Mouse (Mus musculus) ES-E14 (cell line): ENCODE measurements at regions not wholly inside any gene's neighbourhood (a gene's known extent, or its start where the extent isn't known, plus 50 kb on each side); places are given as distances from the start of the nearest gene placed in this dataset.

Experiments used
- DNase-seq: peaks from one replicate; pipeline ENCODE4 v3.0.0-alpha.2; 2013; ENCODE audit warnings: low read depth, low spot score
- H3K27ac ChIP-seq: 2 replicates; pipeline ENCODE4 v1.5.1; 2012; ENCODE audit warnings: low read depth, mild to moderate bottlenecking, low read length, moderate library complexity, mixed read lengths; ENCODE audit not compliant: poor library complexity, insufficient read depth, severe bottlenecking
- H3K36me3 ChIP-seq: 2 replicates; pipeline ENCODE4 v1.6.1; 2012; ENCODE audit warnings: mild to moderate bottlenecking, low read length, moderate library complexity, mixed read lengths; ENCODE audit not compliant: control insufficient read depth, poor library complexity, insufficient read depth, severe bottlenecking
- H3K4me1 ChIP-seq, 2 experiments: fragments of 150-350 bp in 1 of 2; sonication (generic) in 1 of 2; 2 replicates each; pipeline ENCODE4 v1.6.1; 2012; ENCODE audit warnings: low read length in 2 of 2, mild to moderate bottlenecking in 1 of 2, mixed read lengths in 1 of 2; ENCODE audit not compliant: control insufficient read depth in 2 of 2, insufficient read depth in 2 of 2, poor library complexity in 1 of 2
- H3K4me3 ChIP-seq, 2 experiments: fragments of 150-350 bp in 1 of 2; sonication (generic) in 1 of 2; 2 replicates each; pipeline ENCODE4 v1.5.1; 2012; ENCODE audit warnings: low read length in 2 of 2, low read depth in 1 of 2, mild to moderate bottlenecking in 1 of 2, mixed read lengths in 1 of 2; ENCODE audit not compliant: insufficient read depth in 1 of 2, poor library complexity in 1 of 2, severe bottlenecking in 1 of 2
- H3K9ac ChIP-seq: 2 replicates; pipeline ENCODE4 v1.6.1; 2012; ENCODE audit warnings: low read depth, mild to moderate bottlenecking, low read length, mixed read lengths; ENCODE audit not compliant: poor library complexity, insufficient read depth, severe bottlenecking
- H3K9me3 ChIP-seq: fragments of 150-350 bp; sonication (generic); 2 replicates; pipeline ENCODE4 v1.6.1; 2012; ENCODE audit warnings: low read depth, mild to moderate bottlenecking, low read length; ENCODE audit not compliant: control insufficient read depth, insufficient read depth
- CHD2 ChIP-seq: IDR thresholded peaks from 2 replicates; pipeline ENCODE4 v1.6.1; 2014; ENCODE audit warnings: mild to moderate bottlenecking, low read depth, low read length, inconsistent platforms
- HCFC1 ChIP-seq: IDR thresholded peaks from 2 replicates; pipeline ENCODE4 v1.6.1; 2012; ENCODE audit warnings: low read length, inconsistent platforms, borderline replicate concordance; ENCODE audit not compliant: insufficient read depth
- MAFK ChIP-seq: IDR thresholded peaks from 2 replicates; pipeline ENCODE4 v1.6.1; 2014; ENCODE audit warnings: mild to moderate bottlenecking, low read depth, low read length, inconsistent platforms; ENCODE audit not compliant: insufficient read depth
- ZC3H11A ChIP-seq: IDR thresholded peaks from 2 replicates; pipeline ENCODE4 v1.6.1; 2012; ENCODE audit warnings: low read depth, mild to moderate bottlenecking, inconsistent platforms, low read length, borderline replicate concordance
- ZNF384 ChIP-seq: IDR thresholded peaks from 2 replicates; pipeline ENCODE4 v1.6.1; 2012; ENCODE audit warnings: low read depth, low read length, inconsistent platforms
- in situ Hi-C, 2 experiments: fragments of 600-800 bp; cut with MboI; formaldehyde crosslinking; loops; one replicate each; pipeline ENCODE4 v1.15.1; 2025; ENCODE audit warnings: low sequenced_read_pairs in 2 of 2, inconsistent platforms in 1 of 2; ENCODE audit not compliant: unreplicated experiment in 2 of 2

DNA sequence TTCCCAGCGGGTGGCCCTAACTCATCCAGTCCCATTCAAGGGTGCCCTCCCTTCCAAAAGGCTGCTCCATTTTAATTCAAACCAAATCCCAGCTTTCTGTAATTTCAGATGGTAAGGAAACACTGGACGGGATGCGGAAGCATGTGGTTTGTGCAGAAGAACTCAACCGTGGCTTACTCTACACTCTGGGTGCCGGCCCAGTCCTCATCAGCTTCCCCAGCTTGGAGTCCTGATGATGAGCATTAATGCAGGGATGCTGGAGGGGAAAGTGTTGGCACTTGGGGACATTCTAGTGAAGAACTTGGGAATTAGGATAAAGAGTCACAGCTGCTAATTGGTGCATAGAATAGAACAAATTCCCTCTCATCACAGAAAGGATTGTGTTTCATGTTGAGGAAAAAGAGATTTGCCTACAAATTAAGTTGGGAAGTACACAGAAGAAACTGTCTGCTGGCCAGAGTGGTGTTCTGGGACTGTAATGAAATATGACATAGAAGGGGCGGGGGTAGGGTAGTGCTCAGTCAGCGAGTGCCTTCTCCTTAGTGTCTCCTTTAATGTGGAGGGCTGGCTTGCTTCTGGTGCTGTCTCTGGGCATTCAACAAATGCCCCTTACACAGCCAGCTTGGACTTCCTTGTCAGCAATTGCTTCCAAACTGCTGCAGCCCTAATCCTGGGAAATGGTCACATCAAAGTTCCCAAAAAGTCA is 285.0 kb upstream of the Bmper start:
- no peaks in the 10 kb centered on the region for H3K4me1 ChIP-seq
- no peaks in the 10 kb centered on the region for H3K36me3 ChIP-seq
- H3K9me3 ChIP-seq, result no peaks in the 10 kb centered on the region
- no peak for DNase-seq
- in situ Hi-C loops, result no loop called here
- no peak overlapping the region for H3K27ac ChIP-seq
- H3K9ac ChIP-seq, result no peak overlapping the region
- TF ChIP-seq CHD2, result no peak
- no peak overlapping the region for H3K4me3 ChIP-seq

DNA sequence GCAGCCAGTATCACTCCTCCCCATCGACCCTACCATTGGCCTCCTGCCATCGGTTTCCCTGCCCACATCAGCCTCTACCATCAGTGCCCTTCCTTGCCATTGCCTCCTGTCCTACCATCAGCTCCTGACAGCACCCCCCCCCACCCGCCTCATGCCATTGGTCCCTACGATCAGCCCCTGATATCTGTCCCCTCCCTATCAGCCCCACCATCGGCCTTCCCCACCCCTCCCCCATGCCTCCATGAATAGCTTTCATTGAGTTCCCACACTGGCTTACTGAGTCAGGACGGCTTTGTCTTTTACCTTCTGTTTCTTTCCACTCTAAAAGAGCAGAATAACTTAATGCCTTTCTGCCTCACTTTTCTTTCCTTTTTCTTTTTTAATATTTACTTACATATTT is 277.9 kb upstream of the Bmper start:
- H3K4me1 ChIP-seq, result no peaks in the 10 kb centered on the region
- H3K4me3 ChIP-seq, result no peak overlapping the region
- no peaks in the 10 kb centered on the region for H3K36me3 ChIP-seq
- no peaks in the 10 kb centered on the region for H3K9me3 ChIP-seq
- H3K9ac ChIP-seq, result no peak overlapping the region
- TF ChIP-seq HCFC1 (no peak), ZC3H11A (no peak), CHD2 (no peak), MAFK (no peak), ZNF384 (no peak)
- no peak for DNase-seq
- no peak overlapping the region for H3K27ac ChIP-seq
- in situ Hi-C loops, result no loop called here

DNA sequence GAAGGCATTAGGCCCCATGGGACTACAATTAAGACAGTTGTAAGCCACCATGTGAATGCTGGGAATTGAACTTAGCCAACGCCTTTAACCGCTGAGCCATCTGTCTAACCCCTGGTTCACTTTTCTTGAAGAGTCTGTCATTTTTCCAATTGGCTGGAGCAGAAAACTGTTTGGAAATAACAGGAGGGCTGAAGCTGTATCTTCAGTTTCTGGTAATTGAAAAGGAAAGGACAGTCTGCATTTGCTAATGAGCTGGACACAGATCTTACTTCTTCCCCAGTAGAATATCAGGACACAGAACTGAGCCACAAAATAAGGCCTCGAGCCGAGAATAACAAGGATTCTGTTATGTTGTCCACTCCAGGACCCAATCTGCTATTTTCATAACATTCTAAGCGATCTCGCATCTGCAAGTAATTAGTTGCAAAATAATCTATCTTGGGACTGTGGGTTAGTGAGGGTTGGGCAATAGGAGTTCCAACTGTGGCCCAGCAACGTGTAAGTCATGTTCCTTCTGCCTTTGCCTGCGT is 277.4 kb upstream of the Bmper start:
- in situ Hi-C loops, result no loop called here
- Histone ChIP-seq H3K4me3 (no peak overlapping the region), H3K9ac (no peak overlapping the region), H3K4me1 (no peaks in the 10 kb centered on the region), H3K9me3 (no peaks in the 10 kb centered on the region), H3K27ac (no peak overlapping the region), H3K36me3 (no peaks in the 10 kb centered on the region)
- no peak for DNase-seq
- TF ChIP-seq CHD2, result no peak

DNA sequence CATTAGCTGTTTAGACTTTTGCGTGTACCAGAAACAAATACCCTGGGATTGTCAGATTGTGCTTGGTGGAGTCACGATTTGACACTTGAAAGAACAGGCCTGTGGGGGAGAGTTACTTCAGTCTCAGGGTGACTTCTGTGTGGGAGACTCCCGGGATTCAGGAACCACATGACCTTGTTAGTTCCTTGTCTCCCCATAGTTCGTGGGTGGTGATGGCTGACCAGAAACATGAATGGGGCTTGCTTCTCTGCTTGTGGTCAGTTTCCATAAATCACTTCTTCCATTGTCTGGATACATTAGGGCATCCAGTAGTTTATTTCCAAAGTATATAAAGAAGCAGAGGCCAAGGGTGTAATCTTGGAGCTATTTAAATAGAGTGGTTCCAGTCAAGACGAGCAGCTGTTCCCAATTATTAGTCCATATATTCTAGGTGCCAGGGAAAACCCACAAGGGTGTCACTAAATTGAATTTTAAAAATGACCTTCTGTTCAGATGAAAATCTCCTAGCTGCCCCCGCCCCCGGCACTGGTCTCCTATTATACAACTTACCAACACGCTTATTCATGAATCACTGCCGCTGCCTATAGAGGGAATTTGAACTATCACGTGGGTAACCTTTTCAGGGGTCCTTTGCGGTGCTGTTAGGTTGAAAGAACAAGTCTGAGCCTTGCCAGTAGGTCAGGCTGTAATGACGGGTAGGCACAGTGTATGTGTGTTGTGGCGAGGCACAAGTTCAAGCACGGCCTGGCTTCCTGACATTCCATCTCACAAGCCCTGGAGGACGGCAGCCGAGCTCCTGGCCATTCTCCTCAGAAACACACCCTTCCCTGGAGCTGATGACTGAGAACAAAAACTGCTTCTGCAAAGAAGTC is 270.1 kb upstream of the Bmper start:
- H3K36me3 ChIP-seq, result no peaks in the 10 kb centered on the region
- no peak for DNase-seq
- in situ Hi-C loops, result no loop called here
- H3K4me3 ChIP-seq, result no peak overlapping the region
- no peaks in the 10 kb centered on the region for H3K4me1 ChIP-seq
- no peak overlapping the region for H3K27ac ChIP-seq
- TF ChIP-seq MAFK (no peak), CHD2 (no peak), HCFC1 (no peak)
- no peak overlapping the region for H3K9ac ChIP-seq
- H3K9me3 ChIP-seq, result no peaks in the 10 kb centered on the region

DNA sequence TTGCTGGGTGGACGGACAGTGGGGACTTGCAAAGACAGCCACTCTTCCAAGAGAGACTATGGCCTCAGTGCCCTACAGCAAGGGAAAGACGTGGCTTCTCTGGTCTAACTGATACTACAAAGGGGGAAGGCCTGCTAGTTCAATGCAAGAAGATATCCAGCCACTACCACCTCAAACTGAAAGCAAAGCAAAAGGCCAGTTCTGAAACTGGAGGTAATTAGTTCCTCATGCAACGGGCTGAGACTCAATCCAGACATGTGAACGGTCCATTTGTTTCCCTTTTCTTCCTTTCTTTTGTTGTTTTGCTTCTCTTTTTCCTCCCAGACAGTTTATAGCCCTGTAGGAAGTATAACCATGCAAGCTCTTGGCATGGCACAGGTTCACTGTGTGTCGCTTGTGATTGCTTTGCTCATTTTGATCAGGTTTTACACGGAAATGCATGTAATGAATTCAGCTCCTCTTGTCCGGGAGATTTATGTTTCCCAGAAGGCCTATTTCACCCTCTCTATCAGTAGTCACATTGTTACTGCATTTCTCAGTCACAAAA is 260.5 kb upstream of the Bmper start:
- H3K36me3 ChIP-seq, result no peaks in the 10 kb centered on the region
- H3K27ac ChIP-seq, result no peak overlapping the region
- no peak overlapping the region for H3K9ac ChIP-seq
- in situ Hi-C loops, result no loop called here
- DNase-seq, result no peak
- no peak for TF ChIP-seq ZC3H11A
- no peaks in the 10 kb centered on the region for H3K9me3 ChIP-seq
- no peak overlapping the region for H3K4me3 ChIP-seq
- no peaks in the 10 kb centered on the region for H3K4me1 ChIP-seq
